Mouse (Mus musculus): ENCODE measurements at regions not wholly inside any gene's neighbourhood (a gene's known extent, or its start where the extent isn't known, plus 50 kb on each side); places are given as distances from the start of the nearest gene placed in this dataset.

- Histone ChIP-seq H3K4me1 (ENCODE audit: control insufficient read depth, insufficient read depth, low read length) (no peaks in the 10 kb centered on the region; the same call in 1 of the 2 replicates), H3K4me3 (no peak overlapping the region), H3K9ac (ENCODE audit: low read depth, low read length) (no peak overlapping the region), H3K79me2 (replicated peaks; ENCODE audit: control insufficient read depth, insufficient read depth, low read length) (no peaks in the 10 kb centered on the region), H3K36me3 (ENCODE audit: control insufficient read depth, insufficient read depth, low read length) (no peaks in the 10 kb centered on the region), H3K27ac (no peak overlapping the region), H3K27me3 (ENCODE audit: control insufficient read depth, insufficient read depth, low read length) (no peaks in the 10 kb centered on the region)
- WGBS: 55% methylated on average over 6 of the region's 6 CpGs
- TF ChIP-seq POLR2A (IDR thresholded peaks at IDR 0.05; ENCODE audit: insufficient read depth, low read depth, low read length) (no peak), EP300 (IDR thresholded peaks at IDR 0.05; ENCODE audit: insufficient read depth, low read depth, low read length) (no peak), CTCF (IDR thresholded peaks at IDR 0.05) (no peak)
- DNase-seq: no peak
- intact Hi-C loops (cut with DNase I): no loop called here
Measured at GRCm38 (mm10) chr13:26554266-26554665, 215.7 kb downstream of the Hdgfl1 start.

DNA sequence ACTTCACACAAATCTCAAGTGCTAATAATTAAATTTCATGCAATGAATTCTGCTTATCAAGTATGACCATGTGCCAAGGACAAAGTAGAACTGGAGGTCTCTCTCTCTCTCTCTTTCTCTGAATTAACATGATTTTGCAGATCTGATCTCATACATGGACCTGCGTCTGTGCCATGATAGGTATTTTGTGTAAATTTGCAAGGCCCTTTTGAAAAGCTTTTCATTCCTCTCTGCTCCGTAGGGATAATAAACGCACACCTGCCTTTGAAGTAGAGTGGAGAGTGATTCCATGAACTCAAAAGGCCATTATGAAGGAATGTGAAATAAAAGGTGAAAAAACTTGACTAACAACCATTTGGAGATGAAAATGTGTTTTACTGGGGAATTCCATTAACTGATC, 217.8 kb downstream of the Hdgfl1 start:
- TF ChIP-seq EP300 (IDR thresholded peaks at IDR 0.05; ENCODE audit: insufficient read depth, low read depth, low read length) (no peak), POLR2A (IDR thresholded peaks at IDR 0.05; ENCODE audit: insufficient read depth, low read depth, low read length) (no peak), CTCF (IDR thresholded peaks at IDR 0.05) (no peak)
- Histone ChIP-seq H3K79me2 (replicated peaks; ENCODE audit: control insufficient read depth, insufficient read depth, low read length) (no peaks in the 10 kb centered on the region), H3K9ac (ENCODE audit: low read depth, low read length) (no peak overlapping the region), H3K4me1 (ENCODE audit: control insufficient read depth, insufficient read depth, low read length) (no peaks in the 10 kb centered on the region; the same call in 1 of the 2 replicates), H3K27ac (no peak overlapping the region), H3K4me3 (no peak overlapping the region), H3K36me3 (ENCODE audit: control insufficient read depth, insufficient read depth, low read length) (no peaks in the 10 kb centered on the region), H3K27me3 (ENCODE audit: control insufficient read depth, insufficient read depth, low read length) (no peaks in the 10 kb centered on the region)
- 92% methylated on average over 3 of the region's 3 CpGs for WGBS
- intact Hi-C loops (cut with DNase I): no loop called here
- DNase-seq: no peak

- no peak for DNase-seq
- no peak for TF ChIP-seq POLR2A (IDR thresholded peaks at IDR 0.05; ENCODE audit: insufficient read depth, low read depth, low read length)
- TF ChIP-seq CTCF (IDR thresholded peaks at IDR 0.05): no peak
- no peak for TF ChIP-seq EP300 (IDR thresholded peaks at IDR 0.05; ENCODE audit: insufficient read depth, low read depth, low read length)
- no peaks in the 10 kb centered on the region for H3K27me3 ChIP-seq (ENCODE audit: control insufficient read depth, insufficient read depth, low read length)
- intact Hi-C loops (cut with DNase I): no loop called here
- H3K36me3 ChIP-seq (ENCODE audit: control insufficient read depth, insufficient read depth, low read length): no peaks in the 10 kb centered on the region
- H3K4me1 ChIP-seq (ENCODE audit: control insufficient read depth, insufficient read depth, low read length): no peaks in the 10 kb centered on the region
- no peaks in the 10 kb centered on the region for H3K79me2 ChIP-seq (replicated peaks; ENCODE audit: control insufficient read depth, insufficient read depth, low read length)
- H3K9ac ChIP-seq (ENCODE audit: low read depth, low read length): no peak overlapping the region
- no peak overlapping the region for H3K27ac ChIP-seq
- H3K4me3 ChIP-seq: no peak overlapping the region
- 86% methylated on average over 1 of the region's 1 CpGs for WGBS
Measured at GRCm38 (mm10) chr13:26538928-26539327, 231.0 kb downstream of the Hdgfl1 start.

- Histone ChIP-seq H3K27me3 (ENCODE audit: control insufficient read depth, insufficient read depth, low read length) (no peaks in the 10 kb centered on the region), H3K4me1 (ENCODE audit: control insufficient read depth, insufficient read depth, low read length) (no peaks in the 10 kb centered on the region), H3K36me3 (ENCODE audit: control insufficient read depth, insufficient read depth, low read length) (no peaks in the 10 kb centered on the region), H3K9ac (ENCODE audit: low read depth, low read length) (no peak overlapping the region), H3K79me2 (replicated peaks; ENCODE audit: control insufficient read depth, insufficient read depth, low read length) (no peaks in the 10 kb centered on the region), H3K4me3 (no peak overlapping the region), H3K27ac (no peak overlapping the region)
- no peak for DNase-seq
- intact Hi-C loops (cut with DNase I): no loop called here
- no peak for TF ChIP-seq CTCF (IDR thresholded peaks at IDR 0.05)
- no peak for TF ChIP-seq POLR2A (IDR thresholded peaks at IDR 0.05; ENCODE audit: insufficient read depth, low read depth, low read length)
- TF ChIP-seq EP300 (IDR thresholded peaks at IDR 0.05; ENCODE audit: insufficient read depth, low read depth, low read length): no peak
- 42% methylated on average over 2 of the region's 2 CpGs for WGBS
Measured at GRCm38 (mm10) chr13:26536575-26536974, 233.4 kb downstream of the Hdgfl1 start.

DNA sequence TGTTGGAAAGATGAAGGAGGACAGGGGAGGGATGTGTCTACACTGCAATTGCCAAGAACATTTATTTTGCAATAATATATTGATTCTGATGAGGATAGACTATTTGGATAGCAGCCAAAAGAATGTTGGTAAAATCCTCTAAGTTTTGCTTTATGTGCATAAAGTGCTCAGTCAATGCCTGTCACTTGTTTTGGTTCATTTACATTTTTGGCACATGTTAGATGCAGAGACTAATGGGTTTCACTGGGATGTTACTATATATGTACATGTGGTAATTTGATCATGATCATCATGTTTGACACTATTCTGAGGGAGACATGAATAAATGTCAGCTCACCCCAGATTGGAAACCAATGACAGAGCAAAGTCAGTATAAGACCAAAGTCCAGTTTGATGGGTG, 237.2 kb downstream of the Hdgfl1 start:
- no peak for DNase-seq
- TF ChIP-seq EP300 (IDR thresholded peaks at IDR 0.05; ENCODE audit: insufficient read depth, low read depth, low read length) (no peak), CTCF (IDR thresholded peaks at IDR 0.05) (no peak), POLR2A (IDR thresholded peaks at IDR 0.05; ENCODE audit: insufficient read depth, low read depth, low read length) (no peak)
- H3K4me3 ChIP-seq: no peak overlapping the region
- H3K9ac ChIP-seq (ENCODE audit: low read depth, low read length): no peak overlapping the region
- no peaks in the 10 kb centered on the region for H3K4me1 ChIP-seq (ENCODE audit: control insufficient read depth, insufficient read depth, low read length)
- H3K27ac ChIP-seq: no peak overlapping the region
- H3K79me2 ChIP-seq (replicated peaks; ENCODE audit: control insufficient read depth, insufficient read depth, low read length): no peaks in the 10 kb centered on the region
- no peaks in the 10 kb centered on the region for H3K36me3 ChIP-seq (ENCODE audit: control insufficient read depth, insufficient read depth, low read length)
- intact Hi-C loops (cut with DNase I): no loop called here
- no peaks in the 10 kb centered on the region for H3K27me3 ChIP-seq (ENCODE audit: control insufficient read depth, insufficient read depth, low read length)

DNA sequence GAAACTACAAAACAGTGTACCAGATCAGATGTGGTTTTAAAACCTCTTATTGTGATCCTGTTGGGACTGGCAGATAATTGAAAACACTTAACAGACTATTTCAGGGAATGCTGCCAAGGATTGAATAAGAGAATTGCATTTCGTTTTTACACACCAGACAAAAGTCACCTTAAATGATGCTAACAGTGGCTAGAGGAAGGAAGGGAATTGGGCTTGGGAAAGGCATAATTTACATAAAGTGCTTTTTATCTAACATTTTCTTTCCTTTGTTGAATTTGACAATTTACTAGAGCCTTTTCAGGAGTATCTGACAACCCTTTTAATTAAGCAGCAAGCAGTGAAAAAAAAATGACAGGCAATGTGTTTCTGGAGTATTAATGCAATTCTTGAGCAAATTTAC, 250.9 kb downstream of the Hdgfl1 start:
- H3K27ac ChIP-seq: no peak overlapping the region
- H3K9ac ChIP-seq (ENCODE audit: low read depth, low read length): no peak overlapping the region
- H3K4me1 ChIP-seq (ENCODE audit: control insufficient read depth, insufficient read depth, low read length): no peaks in the 10 kb centered on the region
- 16% methylated on average over 1 of the region's 1 CpGs for WGBS
- TF ChIP-seq CTCF (IDR thresholded peaks at IDR 0.05): no peak
- H3K36me3 ChIP-seq (ENCODE audit: control insufficient read depth, insufficient read depth, low read length): no peaks in the 10 kb centered on the region
- no peak overlapping the region for H3K4me3 ChIP-seq
- DNase-seq: no peak
- no peaks in the 10 kb centered on the region for H3K79me2 ChIP-seq (replicated peaks; ENCODE audit: control insufficient read depth, insufficient read depth, low read length)
- intact Hi-C loops (cut with DNase I): no loop called here
- H3K27me3 ChIP-seq (ENCODE audit: control insufficient read depth, insufficient read depth, low read length): no peaks in the 10 kb centered on the region
